8 mouse cellular contexts compared by ENCODE assay signal in the genomic region with DNA sequence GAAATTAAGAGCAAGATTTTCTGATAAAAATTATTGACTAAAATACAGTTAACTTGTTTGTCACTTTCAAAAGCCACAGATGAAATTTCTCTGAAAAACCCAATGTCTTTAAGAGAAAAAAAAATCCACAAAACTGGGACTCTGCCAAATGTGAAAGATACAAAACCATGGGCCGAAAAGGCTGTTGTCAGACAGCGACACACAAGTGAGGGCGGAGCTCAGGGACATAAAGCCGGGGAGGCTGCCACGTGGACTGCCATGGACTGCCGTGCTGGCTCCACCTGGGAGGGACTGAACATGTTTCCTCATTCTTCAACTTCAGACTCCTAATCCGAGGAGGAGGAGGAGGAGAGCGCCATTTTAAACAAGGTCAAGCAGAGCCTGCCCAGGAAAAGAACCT.
A peak's percentile ranks its signal among the peaks of the same experiment; 100 is the strongest.
DNase-seq lines count a peak whose midpoint lies in the region; ATAC-seq and TF ChIP-seq lines count a peak whose summit lies in the region.

No protein-coding gene starts in this region.

- no peaks in the 10 kb centered on the region for H3K9me3 ChIP-seq in heart, postnatal 0 days (replicated peaks; ENCODE audit: control insufficient read depth, low read length)
- H3K9me3 ChIP-seq in heart, embryonic 11.5 days (replicated peaks; ENCODE audit: control insufficient read depth, low read length): no peaks in the 10 kb centered on the region
- H3K9me3 ChIP-seq in megakaryocyte, embryonic 14.5 days: no peaks in the 10 kb centered on the region

- ATAC-seq in heart, postnatal 0 days (ENCODE audit: insufficient read depth, low read depth): no peak
- ATAC-seq in heart, embryonic 11.5 days (replicated peaks; ENCODE audit: insufficient number of reproducible peaks, low FRiP score, low TSS enrichment): no peak
- peak; percentile 45 for ATAC-seq in granulocyte monocyte progenitor cell, adult 5-6 weeks (replicated peaks; ENCODE audit: poor library complexity, severe bottlenecking)

- no peak for TF ChIP-seq CTCF in heart, postnatal 0 days (IDR thresholded peaks at IDR 0.05; ENCODE audit: low read depth)

- DNase-seq in heart, postnatal 0 days (ENCODE audit: low spot score): peak; percentile 20
- peak; percentile 85 for DNase-seq in MEL-GATA-1-ER (ENCODE audit: extremely low read depth, low read depth)
- DNase-seq in frontal cortex, postnatal 10 days (ENCODE audit: low spot score in 2 of 2): no peak
- no peak for DNase-seq in frontal cortex, postnatal 36 days (ENCODE audit: low spot score in 2 of 2)
- DNase-seq in layer of hippocampus, postnatal 14 days (ENCODE audit: low spot score in 2 of 2): no peak

- peak overlapping the region; percentile 63 for H3K27ac ChIP-seq in heart, postnatal 0 days (ENCODE audit: low read depth)
- no peak overlapping the region for H3K27ac ChIP-seq in heart, embryonic 11.5 days (ENCODE audit: low read depth, low read length)

- no peak for TF ChIP-seq EP300 in heart, postnatal 0 days (IDR thresholded peaks at IDR 0.05; ENCODE audit: low read depth)

- H3K27me3 ChIP-seq in heart, postnatal 0 days (ENCODE audit: control insufficient read depth, insufficient read depth, low read length): no peaks in the 10 kb centered on the region
- H3K27me3 ChIP-seq in heart, embryonic 11.5 days (ENCODE audit: control insufficient read depth, insufficient read depth, low read length): no peaks in the 10 kb centered on the region
- H3K27me3 ChIP-seq in megakaryocyte, embryonic 14.5 days (replicated peaks): no peaks in the 10 kb centered on the region

- H3K4me3 ChIP-seq in heart, postnatal 0 days (ENCODE audit: low read depth, low read length): no peak overlapping the region
- no peak overlapping the region for H3K4me3 ChIP-seq in heart, embryonic 11.5 days (ENCODE audit: low read depth, low read length)
- peak overlapping the region; percentile 80 for H3K4me3 ChIP-seq in megakaryocyte, embryonic 14.5 days (replicated peaks)

- H3K4me1 ChIP-seq in heart, postnatal 0 days (ENCODE audit: control insufficient read depth, insufficient read depth): peaks cover 18% of the 10 kb centered on the region
- no peaks in the 10 kb centered on the region for H3K4me1 ChIP-seq in heart, embryonic 11.5 days (ENCODE audit: control insufficient read depth, insufficient read depth, low read length)
- peaks cover 50% of the 10 kb centered on the region for H3K4me1 ChIP-seq in megakaryocyte, embryonic 14.5 days

- H3K36me3 ChIP-seq in heart, postnatal 0 days (replicated peaks; ENCODE audit: control insufficient read depth, insufficient read depth, low read length): no peaks in the 10 kb centered on the region
- no peaks in the 10 kb centered on the region for H3K36me3 ChIP-seq in heart, embryonic 11.5 days (ENCODE audit: control insufficient read depth, insufficient read depth, low read length)
- peaks cover 88% of the 10 kb centered on the region for H3K36me3 ChIP-seq in megakaryocyte, embryonic 14.5 days (replicated peaks; ENCODE audit: low read length)

- H3K9ac ChIP-seq in heart, postnatal 0 days (replicated peaks; ENCODE audit: low read depth, low read length): no peak overlapping the region
- H3K9ac ChIP-seq in heart, embryonic 11.5 days (ENCODE audit: low read depth, low read length): no peak overlapping the region

- no peak overlapping the region for H3K4me2 ChIP-seq in heart, postnatal 0 days (ENCODE audit: low read depth, low read length)
- no peak overlapping the region for H3K4me2 ChIP-seq in heart, embryonic 11.5 days

- 35% methylated on average over 8 of the region's 8 CpGs for WGBS in heart, postnatal 0 days
- 60% methylated on average over 8 of the region's 8 CpGs for WGBS in heart, embryonic 11.5 days (ENCODE audit: insufficient replicate concordance)

Comparison
In these comparisons a context has a peak if more than half of its experiments do, and no peak if none do; other contexts are left out.
1. DNase-seq: peak in heart, postnatal 0 days (single experiment) and MEL-GATA-1-ER (single experiment); none in frontal cortex, postnatal 10 days (0 of 2), frontal cortex, postnatal 36 days (0 of 2) and layer of hippocampus, postnatal 14 days (0 of 2).